Mouse (Mus musculus) T-helper 2 cell (primary cell): ENCODE data around the gene Tfpt.

Experiments used
- in situ Hi-C: fragments of 300-600 bp; cut with MboI, MseI; formaldehyde crosslinking; loops from one replicate; pipeline ENCODE4 v1.15.1; 2025; ENCODE audit warnings: high pct_unique_total_duplicates

Tfpt gene

GRCm38 (mm10) chr7:3629543-3630477, at the start of gene Tfpt, which contains the start of gene Prpf31:
TSS of gene Tfpt (minus strand) at chr7:3629929.
TSS of gene Prpf31 (plus strand) at chr7:3629985.
- in situ Hi-C loops = no loop called here

- in situ Hi-C loops = loop anchor here (25.0 kb wide), 1 partner anchor 1385 kb away; the partner anchor contains the start of genes U2af2 and Zfp580
These were observed 47.6 kb upstream of the Tfpt start, which contains the start of gene Tmc4 for GRCm38 (mm10) chr7:3677342-3677741. TSS of gene Tmc4 (minus strand) at chr7:3677553.

- in situ Hi-C loops = loop anchor here (25.0 kb wide), 1 partner anchor 1386 kb away; the partner anchor contains the start of genes U2af2 and Zfp580
These were observed 46.6 kb upstream of the Tfpt start for GRCm38 (mm10) chr7:3676371-3676770.

- in situ Hi-C loops = loop anchor here (25.0 kb wide), 1 partner anchor 1387 kb away; the partner anchor contains the start of genes U2af2 and Zfp580
These were observed 45.5 kb upstream of the Tfpt start for GRCm38 (mm10) chr7:3675228-3675548.

GRCm38 (mm10) chr7:3674507-3675227, 44.9 kb upstream of the Tfpt start:
- in situ Hi-C loops = loop anchor here (25.0 kb wide), 2 partner anchors 988 to 1388 kb away; partner anchors contain the start of genes Ppp6r1, U2af2 and Zfp580

GRCm38 (mm10) chr7:3666921-3667391, 37.2 kb upstream of the Tfpt start:
- in situ Hi-C loops = loop anchor here (25.0 kb wide), 1 partner anchor 995 kb away; the partner anchor contains the start of gene Ppp6r1

GRCm38 (mm10) chr7:3665215-3666114, 35.7 kb upstream of the Tfpt start, which contains the start of gene Leng1:
TSS of gene Leng1 (minus strand) at chr7:3665840.
- in situ Hi-C loops = loop anchor here (25.0 kb wide), 1 partner anchor 997 kb away; the partner anchor contains the start of gene Ppp6r1

GRCm38 (mm10) chr7:3664524-3665214, 34.9 kb upstream of the Tfpt start:
- in situ Hi-C loops = loop anchor here (25.0 kb wide), 1 partner anchor 998 kb away; the partner anchor contains the start of gene Ppp6r1

GRCm38 (mm10) chr7:3658578-3658977, 28.8 kb upstream of the Tfpt start:
- in situ Hi-C loops = loop anchor here (25.0 kb wide), 1 partner anchor 1004 kb away; the partner anchor contains the start of gene Ppp6r1

- in situ Hi-C loops = loop anchor here (25.0 kb wide), 1 partner anchor 1005 kb away; the partner anchor contains the start of gene Ppp6r1
These were observed 27.2 kb upstream of the Tfpt start for GRCm38 (mm10) chr7:3656966-3657365.

GRCm38 (mm10) chr7:3646641-3647040, 16.9 kb upstream of the Tfpt start:
- in situ Hi-C loops = no loop called here

- in situ Hi-C loops = no loop called here
These were observed 16.5 kb upstream of the Tfpt start for GRCm38 (mm10) chr7:3646188-3646587.

GRCm38 (mm10) chr7:3645488-3646025, 15.8 kb upstream of the Tfpt start:
- in situ Hi-C loops = no loop called here

- in situ Hi-C loops = no loop called here
These were observed 15.2 kb upstream of the Tfpt start, which contains the start of gene Cnot3 for GRCm38 (mm10) chr7:3644672-3645487. TSS of gene Cnot3 (plus strand) at chr7:3645268.

- in situ Hi-C loops = no loop called here
These were observed 14.6 kb upstream of the Tfpt start for GRCm38 (mm10) chr7:3644348-3644671.

GRCm38 (mm10) chr7:3643843-3644242, 14.1 kb upstream of the Tfpt start:
- in situ Hi-C loops = no loop called here

GRCm38 (mm10) chr7:3643412-3643811, 13.7 kb upstream of the Tfpt start:
- in situ Hi-C loops = no loop called here

GRCm38 (mm10) chr7:3630478-3630815, 718 bp upstream of the Tfpt start:
- in situ Hi-C loops = no loop called here

- in situ Hi-C loops = no loop called here
These were observed 699 bp downstream of the Tfpt start for GRCm38 (mm10) chr7:3629030-3629429.
